Mouse (Mus musculus) pancreas, adult 10 weeks (tissue): ENCODE measurements around the gene Ahsa1. TPM values are rescaled to one million over a fixed set of nuclear protein-coding genes. Genes with fewer than 3 reads are reported as not detected.

ENCODE experiments used
- polyA plus RNA-seq: library from polyadenylated mRNA; stranded (reverse); fragments of 350-450 nt; fragmentation: Illumina TruSeq; extraction: RNeasy Lipid Tissue Mini Kit (QIAGEN cat#74804); gene quantifications from one replicate; pipeline ENCODE4 v1.2.3, GENCODE M21; 2015; ENCODE audit warnings: low read depth, low replicate concordance; ENCODE audit not compliant: insufficient read depth

Ahsa1 gene
- 24.8 TPM for polyA plus RNA-seq

DNA sequence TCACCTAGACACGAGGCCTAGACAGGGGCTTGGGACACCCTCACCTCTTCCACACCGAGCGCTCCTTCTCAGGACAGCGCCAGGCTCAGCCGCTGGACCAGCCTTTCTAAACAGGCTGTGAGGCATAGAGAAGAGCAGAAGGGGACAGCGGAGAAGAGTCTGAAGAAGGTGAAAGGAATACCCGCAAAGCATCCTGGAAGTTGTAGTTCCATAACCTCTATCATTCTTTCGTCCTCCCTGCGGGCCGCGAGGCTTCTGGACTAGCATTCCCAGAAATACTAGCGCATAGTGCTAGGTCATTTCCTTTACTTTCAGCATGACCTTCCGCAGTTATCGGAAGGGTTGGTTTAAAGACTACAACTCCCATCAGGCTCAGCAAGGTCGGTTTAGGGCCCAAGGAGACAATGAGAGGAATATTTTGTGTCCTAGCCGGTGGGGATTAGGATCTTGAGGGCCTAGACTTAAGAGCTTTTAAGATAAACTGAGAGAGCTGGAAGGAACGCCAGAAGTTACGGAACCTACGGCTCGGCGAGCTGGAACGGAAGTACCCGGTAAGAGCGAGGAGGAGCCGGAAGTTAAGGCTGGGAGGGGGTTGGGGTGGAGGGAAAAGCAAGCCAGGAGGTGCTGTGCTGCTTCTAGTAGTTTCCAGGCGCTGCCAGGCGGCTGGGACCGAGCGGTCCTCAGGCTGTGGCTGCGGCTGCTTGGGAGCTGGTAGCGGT, at the start of gene Ahsa1, which contains the start of gene Vipas39:
Ahsa1 (plus strand) TSS at position 372 of the 719 bp plus-strand sequence.
Vipas39 (minus strand) TSS at position 149 of the 719 bp plus-strand sequence.

DNA sequence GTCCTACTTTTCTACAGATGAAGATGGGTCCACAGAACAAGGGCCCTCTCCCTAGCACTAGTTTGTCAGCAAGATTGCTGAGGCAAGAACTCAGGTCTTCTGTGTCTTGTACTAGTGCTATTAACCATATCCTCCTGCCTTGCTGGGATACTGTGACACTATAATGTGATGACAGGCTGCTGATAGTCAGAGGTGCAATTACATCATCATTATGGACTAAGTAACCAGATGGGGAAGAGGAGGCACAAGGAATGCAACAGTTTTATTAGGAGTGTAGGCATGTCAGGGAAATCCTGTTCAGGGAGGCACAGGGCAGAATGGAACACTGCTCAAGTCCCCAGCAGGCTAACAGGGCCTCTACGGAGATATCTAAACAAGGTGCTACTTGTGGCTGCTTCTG, 27.6 kb upstream of the Ahsa1 start, which contains the start of gene Noxred1:
Noxred1 (minus strand) TSS at position 101 of the 400 bp plus-strand sequence.

DNA sequence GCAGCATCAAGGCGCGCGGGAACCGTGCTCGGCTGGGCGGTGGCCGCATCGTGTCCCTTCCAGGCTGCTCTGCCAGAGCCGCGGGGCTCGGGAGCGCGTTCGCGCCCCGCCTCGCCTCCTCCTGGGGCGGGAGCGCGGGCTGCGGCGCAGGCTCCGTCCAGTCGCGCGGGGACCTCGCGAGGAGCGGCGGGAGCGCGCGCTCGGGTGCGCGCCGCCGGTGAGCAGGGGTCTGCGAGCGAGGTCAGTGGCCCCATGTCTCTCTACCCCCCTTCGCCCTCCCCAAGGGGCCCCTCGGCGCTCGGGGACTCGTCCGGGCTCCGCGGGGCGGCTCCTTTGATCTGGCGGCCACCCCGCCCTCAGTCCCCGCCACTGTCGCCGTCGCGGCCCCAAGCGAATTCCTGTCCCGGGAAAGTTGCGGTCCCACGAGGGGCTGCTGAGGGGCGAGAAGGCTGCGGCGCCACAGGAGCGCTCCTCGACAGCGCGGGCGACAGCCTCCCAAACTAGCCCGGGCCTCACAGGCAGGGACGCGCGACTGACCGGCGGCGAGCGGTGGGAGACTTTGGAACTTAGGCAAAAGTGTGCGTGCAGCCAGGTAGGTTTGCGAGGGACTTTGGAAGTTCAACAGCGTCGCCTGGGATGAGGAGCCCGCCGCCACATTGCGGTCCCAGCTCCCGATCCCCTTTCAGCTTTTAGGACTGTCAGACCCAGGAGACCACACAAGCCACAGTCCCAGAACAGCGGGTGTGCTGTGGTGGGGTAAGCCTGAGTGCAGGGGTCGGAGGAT, 33.6 kb downstream of the Ahsa1 start, which contains the start of gene Ism2:
Ism2 (minus strand) TSS at position 49 of the 784 bp plus-strand sequence.

Other genes with a start within 250 kb of the Ahsa1 start
- gene Tmem63c, start 245.1 kb upstream of the Ahsa1 start, polyA plus RNA-seq, result 0.52 TPM
- gene Ngb, start 163.9 kb upstream of the Ahsa1 start, polyA plus RNA-seq, result 1.0 TPM
- 33.7 TPM for gene Gstz1, start 119.3 kb upstream of the Ahsa1 start, polyA plus RNA-seq
- gene Pomt2, start 118.5 kb upstream of the Ahsa1 start, polyA plus RNA-seq, result 4.1 TPM
- gene Samd15, start 66.8 kb upstream of the Ahsa1 start, polyA plus RNA-seq, result not detected
- 3.2 TPM for gene Tmed8, start 66.0 kb upstream of the Ahsa1 start, polyA plus RNA-seq
- gene Noxred1, start 27.7 kb upstream of the Ahsa1 start, polyA plus RNA-seq, result 0.52 TPM
- 8.2 TPM for gene Vipas39, start 223 bp upstream of the Ahsa1 start, polyA plus RNA-seq
- not detected for gene Ism2, start 33.2 kb downstream of the Ahsa1 start, polyA plus RNA-seq
- 14.4 TPM for gene Sptlc2, start 121.9 kb downstream of the Ahsa1 start, polyA plus RNA-seq
- 19.3 TPM for gene Slirp, start 177.4 kb downstream of the Ahsa1 start, polyA plus RNA-seq
- gene Alkbh1, start 177.5 kb downstream of the Ahsa1 start, polyA plus RNA-seq, result 5.8 TPM
- gene Snw1, start 205.8 kb downstream of the Ahsa1 start, polyA plus RNA-seq, result 11.0 TPM
- gene Gm5788, start 228.2 kb downstream of the Ahsa1 start, polyA plus RNA-seq, result not detected
- not detected for gene Gm8300, start 247.8 kb downstream of the Ahsa1 start, polyA plus RNA-seq